Mouse (Mus musculus): ENCODE data around the gene Ano8.
"Not testable (repeated sequence)": the region's sequence is repeated elsewhere in the genome, so short reads cannot be mapped to it uniquely, and the experiment has no call there.

The Ano8 gene

DNA sequence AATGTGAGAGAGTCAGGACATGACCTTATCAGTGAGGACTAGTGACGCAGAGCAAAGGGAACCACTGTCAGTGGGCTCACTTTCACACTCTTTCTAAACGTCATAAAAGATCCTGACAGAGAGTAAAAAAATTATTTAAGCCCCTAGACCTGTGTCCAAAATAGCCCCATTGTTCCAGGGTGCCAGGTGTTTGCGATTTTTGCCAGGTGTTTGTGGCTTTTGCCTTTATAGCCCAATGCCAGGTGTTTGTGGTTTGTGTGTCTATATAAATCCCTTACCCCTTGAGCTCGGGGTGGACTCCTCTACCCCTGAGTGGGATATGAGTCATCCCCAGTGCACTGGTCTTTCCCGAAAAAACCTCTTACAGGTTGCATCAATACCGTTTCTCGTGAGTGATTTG, 40.7 kb downstream of the Ano8 start:
- DNase-seq (ENCODE audit: low spot score in 2 of 2): no peak

DNA sequence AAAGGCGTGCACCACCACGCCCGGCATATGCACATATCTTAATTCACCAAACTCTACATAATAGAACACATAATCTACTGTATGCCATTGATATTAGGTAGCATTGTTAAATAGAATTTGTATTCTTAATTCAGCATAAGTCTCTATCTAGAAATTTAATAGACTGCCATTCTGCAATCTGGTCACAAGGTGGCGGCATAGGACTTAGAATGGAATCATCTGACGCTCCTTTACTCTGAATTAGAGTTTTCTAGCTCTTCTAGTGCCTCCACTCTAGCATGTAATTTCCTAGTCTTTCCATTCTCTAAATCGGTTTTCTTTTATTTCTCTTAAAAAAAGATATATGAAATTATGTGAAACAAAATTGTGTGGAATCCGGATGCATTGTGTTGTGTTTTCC, 44.4 kb downstream of the Ano8 start:
- DNase-seq (ENCODE audit: low spot score in 2 of 2): peak in 1 of 2 experiments; percentile 61

DNA sequence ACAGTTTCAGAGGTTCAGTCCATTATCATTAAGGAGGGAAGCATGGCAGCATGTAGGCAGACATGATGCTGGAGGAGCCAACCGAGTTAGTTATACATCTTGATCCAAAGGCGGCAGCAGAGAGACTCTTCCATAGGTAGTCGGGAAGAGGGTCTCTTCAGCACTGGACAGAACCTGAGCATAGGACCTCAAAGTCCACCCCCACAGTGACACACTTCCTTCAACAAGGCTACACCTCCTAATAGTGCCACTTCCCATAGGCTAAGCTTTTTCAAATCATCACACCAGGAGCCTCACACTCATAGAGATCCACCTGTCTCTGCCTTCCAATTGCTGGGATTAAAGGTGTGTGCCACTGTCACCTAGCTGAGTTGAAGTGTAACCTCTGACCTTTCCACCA, 48.7 kb downstream of the Ano8 start:
- DNase-seq (ENCODE audit: low spot score in 2 of 2): no peak

DNA sequence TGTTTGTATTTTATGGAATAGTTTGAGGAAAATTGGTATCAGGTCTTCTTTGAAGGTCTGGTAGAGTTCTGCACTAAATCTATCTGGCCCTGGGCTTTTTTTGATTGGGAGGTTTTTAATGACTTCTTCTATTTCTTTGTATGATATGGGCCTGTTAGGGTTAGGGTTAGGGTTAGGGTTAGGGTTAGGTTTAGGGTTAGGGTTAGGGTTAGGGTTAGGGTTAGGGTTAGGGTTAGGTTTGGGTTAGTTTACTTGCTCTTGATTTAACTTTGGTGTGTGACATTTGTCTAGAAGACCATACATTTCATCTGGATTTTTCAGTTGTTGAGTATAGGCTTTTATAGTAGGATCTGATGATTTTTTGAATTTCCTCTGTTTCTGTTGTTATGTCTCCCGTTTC, 52.8 kb downstream of the Ano8 start:
- not testable (repeated sequence) for DNase-seq (ENCODE audit: low spot score in 2 of 2)

All from spleen, postnatal 14 days (tissue).